ENCODE assay signal across 10 mouse cellular contexts in genomic region chr1:39349001-39349400, GRCm38 (mm10). TPM values are rescaled to one million over a fixed set of nuclear protein-coding genes. Genes with fewer than 3 reads are reported as not detected.
DNase-seq lines count a peak whose midpoint lies in the region; TF ChIP-seq lines count a peak whose summit lies in the region.
"Had no signal": no experiment of that assay in that cellular context is flagged by ENCODE, and none has a peak within 500 bp of the region (broad histone marks: within the 10 kb centered on the region; RNA-seq: fewer than 3 reads in every experiment).

No protein-coding gene starts in this region.

- no peak overlapping the region for H3ac ChIP-seq in myocyte (ENCODE audit: control insufficient read depth, insufficient read length)

- no peaks in the 10 kb centered on the region for H3K36me3 ChIP-seq in myocyte (ENCODE audit: control insufficient read depth, insufficient read depth)
- H3K36me3 ChIP-seq: liver, embryonic 15.5 days; neural tube, embryonic 12.5 days had no signal

- H3K4me2 ChIP-seq in myocyte (ENCODE audit: low read depth), result peak overlapping the region; percentile 7
- H3K4me2 ChIP-seq: liver, embryonic 15.5 days; neural tube, embryonic 12.5 days had no signal

- no peaks in the 10 kb centered on the region for H3K79me2 ChIP-seq in myocyte (ENCODE audit: control insufficient read depth, insufficient read depth)

- H3K4me3 ChIP-seq in myocyte, result no peak overlapping the region
- H3K4me3 ChIP-seq: liver, embryonic 15.5 days; neural tube, embryonic 12.5 days had no signal

- DNase-seq in ovary, postnatal 36 days (ENCODE audit: low spot score), result peak; percentile 51
- DNase-seq in ovary, postnatal 14 days (ENCODE audit: low spot score), result no peak
- DNase-seq in cerebellum, adult 11-12 months, result peak; percentile 54
- DNase-seq in heart, postnatal 4 days, result peak; percentile 49
- DNase-seq in urinary bladder, adult 2 months (ENCODE audit: low spot score), result no peak
- no peak for DNase-seq in T-cell, adult 2 months (ENCODE audit: low spot score)
- DNase-seq: gastrocnemius, postnatal 10 days had no signal

- H3K27me3 ChIP-seq in myocyte (ENCODE audit: control insufficient read depth, insufficient read depth, insufficient read length), result no peaks in the 10 kb centered on the region
- H3K27me3 ChIP-seq: neural tube, embryonic 12.5 days had no signal

- no peak for TF ChIP-seq POLR2A in myocyte (IDR thresholded peaks at IDR 0.05; ENCODE audit: insufficient read length, low read depth)

TF ChIP-seq in myocyte, 11 proteins besides CTCF, POLR2A, EP300 and RAD21:
- TF ChIP-seq MYOG (IDR thresholded peaks at IDR 0.05; ENCODE audit: control insufficient read depth in 1 of 3, insufficient read depth in 1 of 3, insufficient read length in 2 of 3, low read depth in 2 of 3), result no peak
- TF ChIP-seq CEBPB (IDR thresholded peaks at IDR 0.05; ENCODE audit: insufficient read depth, poor library complexity, severe bottlenecking), result no peak
- no peak for TF ChIP-seq POLR2AphosphoS2 (IDR thresholded peaks at IDR 0.05; ENCODE audit: insufficient read length, low read depth)
- no peak for TF ChIP-seq MAX (IDR thresholded peaks at IDR 0.05; ENCODE audit: low read depth)
- no peak for TF ChIP-seq REST (IDR thresholded peaks at IDR 0.05; ENCODE audit: insufficient read depth, insufficient read length)
- TF ChIP-seq SRF (IDR thresholded peaks at IDR 0.05; ENCODE audit: control insufficient read depth, insufficient read length, low read depth), result no peak
- TF ChIP-seq MYOD1 (IDR thresholded peaks at IDR 0.05; ENCODE audit: control insufficient read depth in 1 of 3, insufficient read length in 2 of 3, low read depth in 2 of 3), result no peak
- no peak for TF ChIP-seq USF1 (IDR thresholded peaks at IDR 0.05; ENCODE audit: low read depth)
- TF ChIP-seq E2F4 (IDR thresholded peaks at IDR 0.05; ENCODE audit: insufficient read depth), result no peak
- TF ChIP-seq TCF12 (IDR thresholded peaks at IDR 0.05; ENCODE audit: insufficient read depth, poor library complexity, severe bottlenecking), result no peak
- TF ChIP-seq TCF3 (IDR thresholded peaks at IDR 0.05; ENCODE audit: insufficient read length, low read depth), result no peak

RNA-seq across cellular contexts. Expression of gene Rpl31, which starts 18.6 kb away (rescaled TPM):
- total RNA-seq in heart, postnatal 4 days (2021), result 100 to 1,000 TPM; 810 to 867 TPM
- polyA plus RNA-seq in myocyte (2012; fragmentation: generic; extraction: Trizol), result 1,627 TPM
- 1,681 and 1,760 TPM in 2 replicates for polyA plus RNA-seq in urinary bladder, adult 2 months (2012; rRNA removed)

Comparison
In these comparisons a context has a peak if more than half of its experiments do, and no peak if none do; other contexts are left out.
1. DNase-seq: peak in ovary, postnatal 36 days (single experiment), cerebellum, adult 11-12 months (single experiment) and heart, postnatal 4 days (single experiment); none in ovary, postnatal 14 days (single experiment), urinary bladder, adult 2 months (single experiment) and T-cell, adult 2 months (single experiment).